Mouse (Mus musculus) brain, embryonic 14.5 days (tissue): ENCODE results near the gene Dcaf5. TPM values are rescaled to one million over a fixed set of nuclear protein-coding genes. Genes with fewer than 3 reads are reported as not detected.

Source experiments
- DNase-seq: peaks from one replicate; pipeline ENCODE4 v3.0.0-alpha.2; 2011; ENCODE audit warnings: low read depth
- CTCF ChIP-seq: fragments of 200-500 bp; IDR thresholded peaks from 2 replicates; pipeline ENCODE4 v1.5.1; 2012; ENCODE audit warnings: inconsistent platforms, mild to moderate bottlenecking, moderate library complexity, borderline replicate concordance; ENCODE audit not compliant: insufficient read depth, insufficient read length; ENCODE audit errors: extremely low read depth
- POLR2A ChIP-seq: fragments of 200-500 bp; IDR thresholded peaks from 2 replicates; pipeline ENCODE4 v1.6.1; 2012; ENCODE audit warnings: mild to moderate bottlenecking, inconsistent platforms, borderline replicate concordance; ENCODE audit not compliant: poor library complexity, insufficient read depth, insufficient read length, severe bottlenecking; ENCODE audit errors: extremely low read depth
- polyA plus RNA-seq: library from polyadenylated mRNA; depleted of rRNA; stranded (reverse); fragments of >200 nt; gene quantifications from 2 replicates; pipeline ENCODE4 v1.2.3, GENCODE M21; 2012; rRNA removed

Gene Dcaf5
- polyA plus RNA-seq = 39.6 and 53.7 TPM in 2 replicates

- peak; percentile 94 for DNase-seq
- TF ChIP-seq POLR2A (peak; percentile 73), CTCF (no peak)
Measured at GRCm38 (mm10) chr12:80436336-80436976, at the start of gene Dcaf5. Gene Dcaf5, minus strand, starts transcription at chr12:80436601.

- TF ChIP-seq CTCF (no peak), POLR2A (no peak)
- no peak for DNase-seq
Measured at GRCm38 (mm10) chr12:80483397-80483796, 47.0 kb upstream of the Dcaf5 start.

- TF ChIP-seq CTCF (no peak), POLR2A (no peak)
- no peak for DNase-seq
Measured at GRCm38 (mm10) chr12:80479986-80480385, 43.6 kb upstream of the Dcaf5 start.

- no peak for DNase-seq
- no peak for TF ChIP-seq CTCF
- TF ChIP-seq POLR2A = no peak
Measured at GRCm38 (mm10) chr12:80473731-80474130, 37.3 kb upstream of the Dcaf5 start.

GRCm38 (mm10) chr12:80471926-80472325 lies 35.5 kb upstream of the Dcaf5 start:
- no peak for TF ChIP-seq POLR2A
- no peak for TF ChIP-seq CTCF
- DNase-seq = no peak

- DNase-seq = no peak
- TF ChIP-seq CTCF (no peak), POLR2A (no peak)
Measured at GRCm38 (mm10) chr12:80470206-80470605, 33.8 kb upstream of the Dcaf5 start.

- peak; percentile 53 for DNase-seq
- TF ChIP-seq CTCF (no peak), POLR2A (no peak)
Measured at GRCm38 (mm10) chr12:80463666-80464269, 27.4 kb upstream of the Dcaf5 start.

GRCm38 (mm10) chr12:80462942-80463651 lies 26.7 kb upstream of the Dcaf5 start, which contains the start of gene Exd2:
Gene Exd2, plus strand, starts transcription at chr12:80463095.
- DNase-seq = peak; percentile 96
- no peak for TF ChIP-seq CTCF
- peak; percentile 23; the same call in 1 of the 2 replicates for TF ChIP-seq POLR2A

GRCm38 (mm10) chr12:80462292-80462896 lies 26.0 kb upstream of the Dcaf5 start:
- peak; percentile 65 for DNase-seq

GRCm38 (mm10) chr12:80458033-80458432 lies 21.6 kb upstream of the Dcaf5 start:
- DNase-seq = peak; percentile 20
- TF ChIP-seq POLR2A (no peak), CTCF (no peak)

GRCm38 (mm10) chr12:80453506-80453905 lies 17.1 kb upstream of the Dcaf5 start:
- TF ChIP-seq CTCF (no peak), POLR2A (no peak)
- no peak for DNase-seq

GRCm38 (mm10) chr12:80444525-80445109 lies 8.2 kb upstream of the Dcaf5 start:
- no peak for DNase-seq
- TF ChIP-seq POLR2A (no peak), CTCF (no peak)
